Mouse (Mus musculus) ES-E14 (cell line): ENCODE results near the gene Hoxa6. TPM values are rescaled to one million over a fixed set of nuclear protein-coding genes. Genes with fewer than 3 reads are reported as not detected.

ENCODE experiments used
- DNase-seq: peaks from one replicate; pipeline ENCODE4 v3.0.0-alpha.2; 2013; ENCODE audit warnings: low read depth, low spot score
- H3K27ac ChIP-seq: 2 replicates; pipeline ENCODE4 v1.5.1; 2012; ENCODE audit warnings: low read depth, mild to moderate bottlenecking, low read length, moderate library complexity, mixed read lengths; ENCODE audit not compliant: poor library complexity, insufficient read depth, severe bottlenecking
- H3K36me3 ChIP-seq: 2 replicates; pipeline ENCODE4 v1.6.1; 2012; ENCODE audit warnings: mild to moderate bottlenecking, low read length, moderate library complexity, mixed read lengths; ENCODE audit not compliant: control insufficient read depth, poor library complexity, insufficient read depth, severe bottlenecking
- H3K4me1 ChIP-seq, 2 experiments: fragments of 150-350 bp in 1 of 2; sonication (generic) in 1 of 2; 2 replicates each; pipeline ENCODE4 v1.6.1; 2012; ENCODE audit warnings: low read length in 2 of 2, mild to moderate bottlenecking in 1 of 2, mixed read lengths in 1 of 2; ENCODE audit not compliant: control insufficient read depth in 2 of 2, insufficient read depth in 2 of 2, poor library complexity in 1 of 2
- H3K4me3 ChIP-seq, 2 experiments: fragments of 150-350 bp in 1 of 2; sonication (generic) in 1 of 2; 2 replicates each; pipeline ENCODE4 v1.5.1; 2012; ENCODE audit warnings: low read length in 2 of 2, low read depth in 1 of 2, mild to moderate bottlenecking in 1 of 2, mixed read lengths in 1 of 2; ENCODE audit not compliant: insufficient read depth in 1 of 2, poor library complexity in 1 of 2, severe bottlenecking in 1 of 2
- H3K9ac ChIP-seq: 2 replicates; pipeline ENCODE4 v1.6.1; 2012; ENCODE audit warnings: low read depth, mild to moderate bottlenecking, low read length, mixed read lengths; ENCODE audit not compliant: poor library complexity, insufficient read depth, severe bottlenecking
- H3K9me3 ChIP-seq: fragments of 150-350 bp; sonication (generic); 2 replicates; pipeline ENCODE4 v1.6.1; 2012; ENCODE audit warnings: low read depth, mild to moderate bottlenecking, low read length; ENCODE audit not compliant: control insufficient read depth, insufficient read depth
- CHD2 ChIP-seq: IDR thresholded peaks from 2 replicates; pipeline ENCODE4 v1.6.1; 2014; ENCODE audit warnings: mild to moderate bottlenecking, low read depth, low read length, inconsistent platforms
- HCFC1 ChIP-seq: IDR thresholded peaks from 2 replicates; pipeline ENCODE4 v1.6.1; 2012; ENCODE audit warnings: low read length, inconsistent platforms, borderline replicate concordance; ENCODE audit not compliant: insufficient read depth
- MAFK ChIP-seq: IDR thresholded peaks from 2 replicates; pipeline ENCODE4 v1.6.1; 2014; ENCODE audit warnings: mild to moderate bottlenecking, low read depth, low read length, inconsistent platforms; ENCODE audit not compliant: insufficient read depth
- ZC3H11A ChIP-seq: IDR thresholded peaks from 2 replicates; pipeline ENCODE4 v1.6.1; 2012; ENCODE audit warnings: low read depth, mild to moderate bottlenecking, inconsistent platforms, low read length, borderline replicate concordance
- ZNF384 ChIP-seq: IDR thresholded peaks from 2 replicates; pipeline ENCODE4 v1.6.1; 2012; ENCODE audit warnings: low read depth, low read length, inconsistent platforms
- in situ Hi-C, 2 experiments: fragments of 600-800 bp; cut with MboI; formaldehyde crosslinking; loops; one replicate each; pipeline ENCODE4 v1.15.1; 2025; ENCODE audit warnings: low sequenced_read_pairs in 2 of 2, inconsistent platforms in 1 of 2; ENCODE audit not compliant: unreplicated experiment in 2 of 2
- total RNA-seq: library from RNA; depleted of rRNA; stranded (reverse); fragments of 300-350 nt; gene quantifications from 2 replicates; pipeline ENCODE4 v1.2.3, GENCODE M21; 2012

Gene Hoxa6
- total RNA-seq, 1 experiment = not detected

DNA sequence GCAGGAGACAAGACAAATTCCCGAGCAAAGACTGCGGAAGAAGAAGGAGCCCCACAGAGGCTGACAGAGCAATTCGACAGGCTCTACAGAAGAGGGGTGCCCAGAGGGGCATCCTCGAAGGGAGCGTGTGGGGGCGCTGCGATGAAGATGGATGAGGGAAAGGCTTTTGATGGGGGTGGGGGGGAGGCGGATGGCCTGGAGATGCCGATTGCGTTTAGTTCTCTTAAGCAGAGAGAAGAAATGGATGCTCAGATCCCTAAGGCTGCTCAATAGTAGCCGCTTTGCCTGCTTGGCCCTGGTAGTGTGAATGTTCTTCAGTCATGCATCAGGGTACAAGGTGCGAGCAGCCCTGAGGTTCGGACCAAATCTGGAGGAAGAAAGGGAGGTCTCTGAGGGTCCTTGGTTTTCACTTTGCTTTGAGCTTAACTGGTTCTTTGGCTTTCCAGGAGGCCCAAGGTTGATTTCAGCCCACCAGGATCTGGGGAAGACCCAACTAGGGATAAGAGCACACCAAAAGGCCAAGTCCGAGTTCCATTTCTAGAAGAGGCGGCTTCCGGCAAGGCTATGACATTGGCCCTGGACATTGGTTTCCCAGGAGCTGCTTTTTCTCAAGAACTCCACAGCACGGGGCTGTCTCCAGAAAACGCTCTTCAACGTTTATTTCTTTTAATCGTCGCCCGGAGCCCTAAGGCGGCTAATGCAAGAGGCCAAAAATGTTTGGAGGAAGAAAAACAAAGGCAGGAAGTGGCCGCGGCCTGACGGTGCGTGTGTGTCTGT lies 40.3 kb upstream of the Hoxa6 start:
- H3K4me1 ChIP-seq = peaks cover 0 to 2% of the 10 kb centered on the region in 2 experiments; a peak in 1 of 4 replicates
- H3K9me3 ChIP-seq = no peaks in the 10 kb centered on the region
- no peak overlapping the region for H3K4me3 ChIP-seq
- no peak overlapping the region for H3K27ac ChIP-seq
- no peak overlapping the region for H3K9ac ChIP-seq
- in situ Hi-C loops = no loop called here
- DNase-seq = no peak
- TF ChIP-seq CHD2 (no peak), HCFC1 (no peak), MAFK (no peak), ZC3H11A (no peak), ZNF384 (no peak)
- no peaks in the 10 kb centered on the region for H3K36me3 ChIP-seq

DNA sequence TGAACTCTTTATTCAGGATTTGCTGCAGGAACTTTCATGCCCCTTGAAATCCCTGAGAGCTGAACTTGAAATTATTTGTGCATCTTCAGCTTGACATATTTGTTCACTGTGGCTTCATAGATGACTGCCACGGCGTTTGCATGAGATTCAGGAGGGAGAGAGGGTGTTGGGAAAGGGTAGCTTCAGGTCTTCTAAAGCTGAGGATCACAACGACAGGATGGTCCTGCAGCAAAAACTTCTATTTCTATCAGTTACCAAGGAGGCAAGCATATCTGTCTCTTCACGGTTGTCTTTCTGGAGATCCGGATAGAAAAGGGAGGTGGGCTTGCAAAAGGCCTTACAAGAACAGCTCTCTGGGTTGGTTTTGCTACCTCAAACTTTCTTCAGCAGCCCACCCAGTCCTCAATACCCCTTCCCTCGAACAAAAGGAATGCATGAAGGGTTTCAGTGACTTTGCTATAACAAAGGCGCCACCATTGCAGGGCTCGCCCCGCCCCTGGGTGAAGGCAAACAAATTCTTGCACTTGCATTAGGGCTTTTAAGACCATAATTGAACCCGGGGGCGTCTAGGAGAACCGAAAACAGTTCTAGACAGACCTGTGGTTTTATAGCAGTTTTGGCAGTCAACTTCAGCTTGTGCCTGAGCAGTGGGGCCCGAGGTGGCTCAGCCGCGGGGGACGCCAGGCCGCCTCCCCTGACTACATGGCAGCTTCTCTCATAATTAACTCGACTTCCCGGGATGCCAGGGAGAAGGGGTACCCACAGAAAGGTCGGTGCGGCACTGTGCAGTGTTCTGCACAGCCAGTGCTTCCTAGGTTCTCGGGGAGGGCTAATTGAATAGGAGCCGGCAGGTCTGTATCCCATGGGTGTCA lies 39.5 kb upstream of the Hoxa6 start:
- no peaks in the 10 kb centered on the region for H3K36me3 ChIP-seq
- DNase-seq = no peak
- no peaks in the 10 kb centered on the region for H3K9me3 ChIP-seq
- no peak overlapping the region for H3K27ac ChIP-seq
- no peak overlapping the region for H3K4me3 ChIP-seq
- H3K9ac ChIP-seq = no peak overlapping the region
- TF ChIP-seq ZNF384 (no peak), HCFC1 (no peak), MAFK (no peak), ZC3H11A (no peak), CHD2 (no peak)
- H3K4me1 ChIP-seq = peaks cover 0 to 3% of the 10 kb centered on the region in 2 experiments; a peak in 2 of 4 replicates
- in situ Hi-C loops = no loop called here

DNA sequence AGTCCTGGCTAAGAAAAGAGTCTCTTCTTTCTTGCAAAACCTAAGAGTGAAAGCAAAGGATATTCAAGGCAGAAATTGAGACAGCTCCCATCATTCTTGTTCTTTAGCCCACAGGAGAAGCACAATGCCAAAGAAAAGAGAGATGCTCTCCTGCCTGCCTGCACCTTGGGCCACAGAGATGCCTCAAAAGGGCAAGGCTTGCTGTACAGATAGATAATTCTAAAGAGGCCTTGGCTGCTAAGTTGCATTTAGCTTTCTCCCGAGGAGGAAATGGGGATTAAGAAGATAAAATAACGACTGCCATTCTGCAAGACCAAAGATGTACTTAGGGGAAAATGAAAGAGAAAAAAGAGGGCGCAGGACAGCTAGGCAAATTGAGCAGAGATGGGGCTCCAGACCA lies 38.4 kb upstream of the Hoxa6 start:
- H3K4me3 ChIP-seq = no peak overlapping the region
- H3K4me1 ChIP-seq = peaks cover 0 to 3% of the 10 kb centered on the region in 2 experiments; a peak in 2 of 4 replicates
- TF ChIP-seq ZNF384 (no peak), MAFK (no peak), CHD2 (no peak), ZC3H11A (no peak), HCFC1 (no peak)
- no peak for DNase-seq
- H3K27ac ChIP-seq = no peak overlapping the region
- no peaks in the 10 kb centered on the region for H3K9me3 ChIP-seq
- no peak overlapping the region for H3K9ac ChIP-seq
- in situ Hi-C loops = no loop called here
- H3K36me3 ChIP-seq = no peaks in the 10 kb centered on the region

DNA sequence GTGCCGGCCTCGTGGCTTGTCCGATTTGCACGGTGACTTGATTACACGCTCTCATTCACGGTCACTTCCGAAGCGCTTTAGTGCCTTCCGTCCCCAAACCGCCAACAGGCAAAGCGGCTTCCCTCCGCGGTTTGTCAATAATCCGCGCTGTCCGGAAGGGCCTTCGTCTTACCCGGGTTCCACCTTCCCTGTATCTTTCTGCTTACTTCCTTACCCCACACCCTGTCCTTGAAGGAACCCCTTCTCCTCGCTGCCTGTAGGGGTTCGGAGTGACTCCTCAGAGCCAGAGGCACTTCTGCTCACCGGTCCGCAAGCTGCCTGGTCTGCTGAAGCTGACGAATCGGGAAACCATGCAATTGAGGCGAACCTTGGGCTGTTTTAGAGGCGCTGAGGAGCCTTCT lies 37.9 kb upstream of the Hoxa6 start:
- Histone ChIP-seq H3K36me3 (no peaks in the 10 kb centered on the region), H3K4me1 (peaks cover 0 to 3% of the 10 kb centered on the region in 2 experiments; a peak in 2 of 4 replicates), H3K9me3 (no peaks in the 10 kb centered on the region), H3K27ac (no peak overlapping the region), H3K9ac (no peak overlapping the region), H3K4me3 (no peak overlapping the region; a peak in 1 of 4 replicates)
- in situ Hi-C loops = no loop called here
- no peak for DNase-seq
- TF ChIP-seq CHD2 = no peak
- no peak for TF ChIP-seq MAFK
- no peak for TF ChIP-seq ZNF384
- no peak for TF ChIP-seq HCFC1
- no peak for TF ChIP-seq ZC3H11A
